Mouse (Mus musculus) limb, embryonic 15.5 days (tissue): Measurements from ENCODE around the gene 5430403G16Rik. TPM values are rescaled to one million over a fixed set of nuclear protein-coding genes. Genes with fewer than 3 reads are reported as not detected.
"Not testable (repeated sequence)": the region's sequence is repeated elsewhere in the genome, so short reads cannot be mapped to it uniquely, and the experiment has no call there.

Source experiments
- ATAC-seq: fragments of 200-750 bp; cut with Nextera tagmentation; 2 replicates; pipeline ENCODE4 v1.8.0; 2017; ENCODE audit warnings: low read depth, moderate TSS enrichment; ENCODE audit not compliant: insufficient number of reproducible peaks, low FRiP score, low TSS enrichment
- H3K27ac ChIP-seq: fragments of 300-500 bp; sonication (generic); 2 replicates; pipeline ENCODE4 v1.5.1; 2015; ENCODE audit warnings: moderate library complexity, mild to moderate bottlenecking, inconsistent platforms
- H3K27me3 ChIP-seq: fragments of 300-500 bp; sonication (generic); 2 replicates; pipeline ENCODE4 v1.6.1; 2015; ENCODE audit warnings: inconsistent platforms
- H3K36me3 ChIP-seq: fragments of 300-500 bp; sonication (generic); 2 replicates; pipeline ENCODE4 v1.6.1; 2015; ENCODE audit warnings: inconsistent platforms
- H3K4me1 ChIP-seq: fragments of 300-500 bp; sonication (generic); 2 replicates; pipeline ENCODE4 v1.6.1; 2015; ENCODE audit warnings: inconsistent platforms
- H3K4me2 ChIP-seq: fragments of 300-500 bp; sonication (generic); 2 replicates; pipeline ENCODE4 v1.6.1; 2015; ENCODE audit warnings: mild to moderate bottlenecking, inconsistent platforms
- H3K4me3 ChIP-seq: fragments of 300-500 bp; sonication (generic); 2 replicates; pipeline ENCODE4 v1.5.1; 2015; ENCODE audit warnings: mild to moderate bottlenecking, inconsistent platforms
- H3K9ac ChIP-seq: fragments of 300-500 bp; sonication (generic); 2 replicates; pipeline ENCODE4 v1.6.1; 2015; ENCODE audit warnings: inconsistent platforms
- H3K9me3 ChIP-seq: fragments of 300-500 bp; sonication (generic); 2 replicates; pipeline ENCODE4 v1.6.1; 2016; ENCODE audit warnings: inconsistent platforms
- WGBS: fragments of 180-500 bp; shearing (Covaris S2); methylation state at CpG from one replicate; pipeline ENCODE4 v1.1.7; 2015; 5-methylcytosine and 5-hydroxymethylcytosine counted together
- polyA plus RNA-seq: library from polyadenylated mRNA; unstranded; fragments of >200 nt; fragmentation: Nextera tagmentation; extraction: Ambion mirVana; gene quantifications from 2 replicates; pipeline ENCODE4 v1.2.1, GENCODE M21; 2015

5430403G16Rik gene
- 1.8 and 2.4 TPM in 2 replicates for polyA plus RNA-seq

GRCm38 (mm10) chr5:109690537-109691201 lies at the start of gene 5430403G16Rik:
5430403G16Rik (minus strand) TSS chr5:109691041.
- H3K9ac ChIP-seq, result peak within 1 kb of the TSS; percentile 51
- peak within 1 kb of the TSS; percentile 72 for H3K4me2 ChIP-seq
- peak within 1 kb of the TSS; percentile 62 for H3K4me3 ChIP-seq
- H3K4me1 ChIP-seq, H3K27me3 ChIP-seq, H3K9me3 ChIP-seq, H3K36me3 ChIP-seq: not testable (repeated sequence)
- ATAC-seq, result peak; percentile 94
- peak within 1 kb of the TSS; percentile 76 for H3K27ac ChIP-seq
- under 1% methylated on average over 26 of the region's 26 CpGs for whole genome bisulfite sequencing

DNA sequence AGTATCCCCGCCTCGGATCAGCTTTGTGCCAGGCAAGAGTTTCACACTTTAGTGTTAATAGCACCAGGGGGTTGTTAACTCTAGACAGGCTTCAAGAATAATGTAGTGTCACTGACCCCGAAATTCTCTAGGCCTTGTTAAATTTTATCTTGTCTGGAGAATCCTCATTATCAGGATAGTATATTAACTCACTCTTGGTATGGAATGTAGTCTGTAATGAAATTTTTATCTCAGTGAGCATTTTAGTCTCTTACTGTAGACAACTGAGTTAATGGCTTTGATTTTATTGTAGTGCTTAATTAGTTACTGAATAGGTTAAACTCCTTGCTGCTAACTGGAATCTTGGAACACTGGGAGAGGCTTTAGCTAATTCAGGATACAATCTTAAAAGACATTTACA lies 26.5 kb upstream of the 5430403G16Rik start:
- ATAC-seq, result not testable (repeated sequence)

DNA sequence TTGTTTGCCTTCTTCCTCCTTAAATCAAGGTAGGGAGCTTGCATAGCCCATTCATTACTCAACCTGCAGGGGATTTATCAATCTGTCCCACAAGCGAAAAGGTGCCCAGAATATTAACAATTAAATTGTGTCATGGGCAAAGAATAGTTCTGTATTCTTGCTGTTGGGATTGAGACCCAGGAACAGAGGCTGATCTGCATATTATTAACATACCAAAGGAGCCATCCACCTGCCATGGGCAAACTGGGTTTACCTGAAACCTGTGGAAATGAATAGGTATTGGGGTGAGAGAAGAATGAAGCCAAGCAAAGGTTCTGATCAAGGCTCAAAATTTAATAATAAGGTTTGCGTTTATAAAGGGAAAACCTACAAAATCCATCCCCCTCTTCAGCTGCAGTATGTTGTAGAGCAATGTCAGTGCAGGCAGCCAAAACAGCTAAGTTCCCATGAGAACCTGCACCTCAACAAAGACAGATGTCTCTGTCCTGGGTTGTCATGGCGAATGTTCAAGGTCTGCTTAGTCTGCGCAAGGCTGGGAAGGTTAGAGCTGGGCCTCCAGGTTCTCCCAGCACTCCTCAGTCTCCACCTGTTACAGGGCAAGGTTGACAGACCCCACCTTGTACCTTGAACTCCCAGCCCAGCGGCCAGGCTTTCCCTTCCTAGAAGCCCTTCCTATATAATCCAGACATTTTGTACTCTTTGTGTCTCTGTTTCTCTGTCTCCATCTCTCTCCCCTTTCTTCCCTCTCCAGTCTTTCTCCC lies 544 bp upstream of the 5430403G16Rik start:
- H3K27ac ChIP-seq, H3K4me1 ChIP-seq, H3K9ac ChIP-seq, H3K27me3 ChIP-seq, H3K9me3 ChIP-seq, H3K36me3 ChIP-seq, ATAC-seq: not testable (repeated sequence)
- peak overlapping the region; percentile 72 for H3K4me2 ChIP-seq
- 62% methylated on average over 5 of the region's 5 CpGs for WGBS
- peak overlapping the region; percentile 62 for H3K4me3 ChIP-seq

More for the DNA sequence above, 26.5 kb upstream of the 5430403G16Rik start:
- H3K27ac ChIP-seq, H3K27me3 ChIP-seq, H3K4me1 ChIP-seq, H3K4me2 ChIP-seq, H3K36me3 ChIP-seq, H3K4me3 ChIP-seq, H3K9ac ChIP-seq, H3K9me3 ChIP-seq: not testable (repeated sequence)
- 58% methylated on average over 3 of the region's 3 CpGs for WGBS

GRCm38 (mm10) chr5:109682921-109683320 lies 7.9 kb downstream of the 5430403G16Rik start:
- Histone ChIP-seq H3K4me2 (no peak overlapping the region), H3K27me3 (no peaks in the 10 kb centered on the region), H3K27ac (no peak overlapping the region), H3K9me3 (no peaks in the 10 kb centered on the region), H3K36me3 (no peaks in the 10 kb centered on the region), H3K4me3 (no peak overlapping the region), H3K4me1 (no peaks in the 10 kb centered on the region), H3K9ac (no peak overlapping the region)
- ATAC-seq, result no peak
- 73% methylated on average over 4 of the region's 4 CpGs for WGBS

Other genes starting within 250 kb of the 5430403G16Rik start
- gene Crlf2, start 132.0 kb downstream of the 5430403G16Rik start, polyA plus RNA-seq, result 13.9 and 16.6 TPM in 2 replicates
- gene 4930522L14Rik, start 60.8 kb upstream of the 5430403G16Rik start, polyA plus RNA-seq, result 9.7 and 11.3 TPM in 2 replicates
- 0.57 and 0.84 TPM in 2 replicates for gene Gm15446, start 232.4 kb upstream of the 5430403G16Rik start, polyA plus RNA-seq